Mouse (Mus musculus) liver, embryonic 14.5 days (tissue): ENCODE results near the gene Plekhm2.

Experiments used
- CTCF ChIP-seq: IDR thresholded peaks from 2 replicates; pipeline ENCODE4 v1.5.1; 2016; ENCODE audit warnings: antibody characterized with exemption, low read depth, control low read depth
- EP300 ChIP-seq: IDR thresholded peaks from 2 replicates; pipeline ENCODE4 v1.6.1; 2016; ENCODE audit warnings: antibody characterized with exemption, low read depth

GRCm38 (mm10) chr4:141682706-141683230 lies 18.1 kb upstream of the Plekhm2 start:
- TF ChIP-seq CTCF = no peak
- TF ChIP-seq EP300 = no peak
